Mouse (Mus musculus): Measurements from ENCODE around the gene Vmn1r232. TPM values are rescaled to one million over a fixed set of nuclear protein-coding genes. Genes with fewer than 3 reads are reported as not detected.

Vmn1r232 gene
- total RNA-seq (2021): not detected

- intact Hi-C loops (cut with DNase I): no loop called here
- no peak for DNase-seq
Observed at GRCm38 (mm10) chr17:20919614-20920013, at the start of gene Vmn1r232. Gene Vmn1r232, minus strand, starts transcription at chr17:20919714.

DNA sequence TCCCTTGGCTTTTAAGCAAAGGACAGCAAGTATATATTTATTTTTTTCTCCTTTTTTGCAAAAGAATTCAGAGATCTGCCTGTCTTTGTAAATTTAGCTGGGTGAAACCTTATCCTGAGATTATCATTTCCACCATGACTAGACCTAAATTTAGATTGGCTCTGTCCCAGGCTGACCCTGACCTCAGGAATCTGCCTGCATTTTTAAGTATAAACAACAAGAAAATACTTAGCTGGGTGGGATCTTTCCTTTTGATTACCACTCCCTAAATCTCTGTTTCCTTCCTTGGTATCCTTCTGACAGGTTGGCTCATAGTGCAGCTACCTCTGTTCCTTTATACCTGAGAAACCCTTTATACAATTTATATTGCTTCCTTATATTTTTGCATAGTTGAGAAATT, 47.2 kb upstream of the Vmn1r232 start:
- no peak for DNase-seq
- intact Hi-C loops (cut with DNase I): loop anchor here (10.0 kb wide), 1 partner anchor 608 kb away; no protein-coding TSS in a partner anchor

- intact Hi-C loops (cut with DNase I): loop anchor here (10.0 kb wide), 1 partner anchor 609 kb away; no protein-coding TSS in a partner anchor
- DNase-seq: no peak
Observed at GRCm38 (mm10) chr17:20965421-20965820, 45.9 kb upstream of the Vmn1r232 start.

DNA sequence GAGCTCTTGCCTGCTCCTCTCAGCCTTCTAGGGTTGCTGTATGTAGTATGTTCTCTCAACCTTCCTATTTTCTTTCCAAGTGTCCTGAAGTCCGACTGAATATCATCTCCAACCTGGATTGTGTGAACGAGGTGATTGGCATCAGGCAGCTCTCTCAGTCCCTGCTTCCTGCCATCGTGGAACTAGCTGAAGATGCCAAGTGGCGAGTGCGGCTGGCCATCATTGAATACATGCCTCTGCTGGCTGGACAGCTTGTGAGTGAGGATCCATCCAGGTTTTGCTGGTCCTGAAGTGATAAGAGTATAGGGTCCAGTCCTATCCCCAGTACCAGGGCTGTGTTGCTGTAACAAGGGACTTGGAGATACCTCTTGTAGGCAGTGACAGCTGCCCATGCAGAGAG, 40.9 kb upstream of the Vmn1r232 start:
- no peak for DNase-seq
- intact Hi-C loops (cut with DNase I): loop anchor here (10.0 kb wide), 1 partner anchor 614 kb away; no protein-coding TSS in a partner anchor

DNA sequence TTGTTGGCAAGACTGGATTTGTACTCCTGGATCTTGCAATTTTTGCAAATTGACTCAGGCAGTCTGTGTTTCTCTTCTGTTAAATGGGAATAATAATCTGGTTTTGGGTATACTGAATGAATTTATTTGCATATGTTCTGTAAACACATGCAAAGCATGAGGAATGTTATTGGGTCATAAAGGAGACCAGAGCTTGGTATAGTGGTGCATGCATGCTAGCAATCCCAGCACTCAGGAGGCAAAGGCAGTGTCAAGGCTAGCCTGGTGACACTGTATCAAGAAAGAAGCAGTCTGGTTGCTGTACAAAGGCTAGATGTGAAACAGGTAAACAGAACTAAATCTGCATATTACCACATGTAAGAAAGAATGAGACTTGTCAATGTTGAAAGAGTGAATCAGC, 27.1 kb upstream of the Vmn1r232 start:
- DNase-seq: no peak
- intact Hi-C loops (cut with DNase I): no loop called here

- intact Hi-C loops (cut with DNase I): no loop called here
- DNase-seq: peak; percentile 12
Observed at GRCm38 (mm10) chr17:20946026-20946565, 26.6 kb upstream of the Vmn1r232 start.

GRCm38 (mm10) chr17:20944985-20945891, 25.7 kb upstream of the Vmn1r232 start, which contains the start of gene Ppp2r1a:
Gene Ppp2r1a, plus strand, starts transcription at chr17:20945311.
- intact Hi-C loops (cut with DNase I): no loop called here
- peak; percentile 98 for DNase-seq

- no peak for DNase-seq
- intact Hi-C loops (cut with DNase I): no loop called here
Observed at GRCm38 (mm10) chr17:20944226-20944625, 24.7 kb upstream of the Vmn1r232 start.

- intact Hi-C loops (cut with DNase I): no loop called here
- no peak for DNase-seq
Observed at GRCm38 (mm10) chr17:20904991-20905390, 14.5 kb downstream of the Vmn1r232 start, which contains the start of gene Vmn1r231. Gene Vmn1r231, minus strand, starts transcription at chr17:20905091.

Other genes with a start within 250 kb of the Vmn1r232 start
- gene Vmn1r226, start 236.9 kb downstream of the Vmn1r232 start, total RNA-seq (2021): not detected
- not detected for gene Vmn1r227, start 189.9 kb downstream of the Vmn1r232 start, total RNA-seq (2021)
- not detected for gene Vmn1r228, start 133.6 kb downstream of the Vmn1r232 start, total RNA-seq (2021)
- gene Vmn1r229, start 108.2 kb downstream of the Vmn1r232 start, total RNA-seq (2021): under 1 TPM; 0.12 to 0.16 TPM
- gene Vmn1r230, start 79.3 kb downstream of the Vmn1r232 start, total RNA-seq (2021): not detected
- gene Vmn1r231, start 14.6 kb downstream of the Vmn1r232 start, total RNA-seq (2021): not detected
- gene Ppp2r1a, start 25.6 kb upstream of the Vmn1r232 start, total RNA-seq (2021): 100 to 1,000 TPM; 630 to 657 TPM
- not detected for gene Vmn1r233, start 76.8 kb upstream of the Vmn1r232 start, total RNA-seq (2021)
- 10 to 100 TPM; 29.4 to 30.8 TPM for gene Zfp160, start 89.2 kb upstream of the Vmn1r232 start, total RNA-seq (2021)